Mouse (Mus musculus) megakaryocyte, embryonic 14.5 days (primary cell): ENCODE results near the gene Mpped2.

Experiments used
- FLI1 ChIP-seq: IDR thresholded peaks from 2 replicates; pipeline ENCODE4 v1.6.1; 2012; ENCODE audit warnings: low read length, inconsistent platforms, mixed read lengths
- GATA1 ChIP-seq: IDR thresholded peaks from 3 replicates; pipeline ENCODE4 v1.6.1; 2012; ENCODE audit warnings: mixed read lengths, low read length, inconsistent platforms, borderline replicate concordance

- TF ChIP-seq FLI1 (no peak), GATA1 (no peak)
Measured at GRCm38 (mm10) chr2:106854213-106854612, 161.1 kb downstream of the Mpped2 start.
